Mouse (Mus musculus): ENCODE results near the gene Prkag2. TPM values are rescaled to one million over a fixed set of nuclear protein-coding genes. Genes with fewer than 3 reads are reported as not detected.

Gene Prkag2
- 88.4 and 90.9 TPM in 2 replicates for polyA plus RNA-seq (2015; fragmentation: Nextera tagmentation; extraction: Ambion mirVana)

GRCm38 (mm10) chr5:25100516-25101125 is at the start of gene Prkag2:
Gene Prkag2 (minus strand): TSS chr5:25100642.
- H3K36me3 ChIP-seq: no peaks in the 10 kb centered on the region
- H3K4me3 ChIP-seq (replicated peaks): peak within 1 kb of the TSS; percentile 57
- H3K9me3 ChIP-seq (replicated peaks): no peaks in the 10 kb centered on the region
- peaks cover 28% of the 10 kb centered on the region for H3K4me1 ChIP-seq
- peak; percentile 63 for ATAC-seq (ENCODE audit: low FRiP score)
- peak within 1 kb of the TSS; percentile 56 for H3K9ac ChIP-seq (replicated peaks)
- H3K4me2 ChIP-seq: peak within 1 kb of the TSS; percentile 100
- peaks cover 35% of the 10 kb centered on the region for H3K27me3 ChIP-seq (replicated peaks)
- H3K27ac ChIP-seq (replicated peaks): no peak within 1 kb of the TSS; the same call in 1 of the 2 replicates
- WGBS: 0% methylated on average over 43 of the region's 50 CpGs

- no peak for ATAC-seq (ENCODE audit: low FRiP score)
- no peaks in the 10 kb centered on the region for H3K9me3 ChIP-seq (replicated peaks)
- no peak overlapping the region for H3K4me3 ChIP-seq (replicated peaks)
- no peak overlapping the region for H3K4me2 ChIP-seq
- H3K9ac ChIP-seq (replicated peaks): no peak overlapping the region
- H3K27me3 ChIP-seq (replicated peaks): no peaks in the 10 kb centered on the region
- H3K27ac ChIP-seq (replicated peaks): no peak overlapping the region
- WGBS: 83% methylated on average over 2 of the region's 2 CpGs
- no peaks in the 10 kb centered on the region for H3K36me3 ChIP-seq
- H3K4me1 ChIP-seq: 0 out of 2 replicates have a peak, but pooled peaks cover 2% of the 10 kb centered on the region
Measured at GRCm38 (mm10) chr5:25149331-25149965, 49.0 kb upstream of the Prkag2 start.

- Histone ChIP-seq H3K27ac (replicated peaks) (no peak overlapping the region), H3K36me3 (no peaks in the 10 kb centered on the region), H3K4me3 (replicated peaks) (no peak overlapping the region), H3K9me3 (replicated peaks) (no peaks in the 10 kb centered on the region), H3K27me3 (replicated peaks) (no peaks in the 10 kb centered on the region), H3K4me1 (no peaks in the 10 kb centered on the region), H3K9ac (replicated peaks) (no peak overlapping the region), H3K4me2 (no peak overlapping the region)
- ATAC-seq (ENCODE audit: low FRiP score): no peak
- whole genome bisulfite sequencing: 80% methylated on average over 7 of the region's 7 CpGs
Measured at GRCm38 (mm10) chr5:25146705-25147104, 46.3 kb upstream of the Prkag2 start.

- Histone ChIP-seq H3K27me3 (replicated peaks) (no peaks in the 10 kb centered on the region), H3K4me1 (no peaks in the 10 kb centered on the region), H3K9ac (replicated peaks) (no peak overlapping the region), H3K27ac (replicated peaks) (no peak overlapping the region), H3K4me3 (replicated peaks) (no peak overlapping the region), H3K36me3 (no peaks in the 10 kb centered on the region), H3K4me2 (no peak overlapping the region), H3K9me3 (replicated peaks) (no peaks in the 10 kb centered on the region)
- WGBS: 88% methylated on average over 4 of the region's 4 CpGs
- no peak for ATAC-seq (ENCODE audit: low FRiP score)
Measured at GRCm38 (mm10) chr5:25127865-25128264, 27.4 kb upstream of the Prkag2 start.

- no peak for ATAC-seq (ENCODE audit: low FRiP score)
- WGBS: 69% methylated on average over 3 of the region's 3 CpGs
- no peak overlapping the region for H3K4me2 ChIP-seq
- H3K4me1 ChIP-seq: no peaks in the 10 kb centered on the region
- no peak overlapping the region for H3K9ac ChIP-seq (replicated peaks)
- no peaks in the 10 kb centered on the region for H3K9me3 ChIP-seq (replicated peaks)
- no peaks in the 10 kb centered on the region for H3K27me3 ChIP-seq (replicated peaks)
- no peaks in the 10 kb centered on the region for H3K36me3 ChIP-seq
- no peak overlapping the region for H3K27ac ChIP-seq (replicated peaks)
- no peak overlapping the region for H3K4me3 ChIP-seq (replicated peaks)
Measured at GRCm38 (mm10) chr5:25125884-25126560, 25.6 kb upstream of the Prkag2 start.

GRCm38 (mm10) chr5:25122534-25122933 is 22.1 kb upstream of the Prkag2 start:
- no peak overlapping the region for H3K4me2 ChIP-seq
- H3K4me1 ChIP-seq: no peaks in the 10 kb centered on the region
- no peak overlapping the region for H3K9ac ChIP-seq (replicated peaks)
- WGBS: 96% methylated on average over 1 of the region's 1 CpGs
- no peaks in the 10 kb centered on the region for H3K9me3 ChIP-seq (replicated peaks)
- H3K27ac ChIP-seq (replicated peaks): no peak overlapping the region
- no peaks in the 10 kb centered on the region for H3K27me3 ChIP-seq (replicated peaks)
- no peak overlapping the region for H3K4me3 ChIP-seq (replicated peaks)
- ATAC-seq (ENCODE audit: low FRiP score): no peak
- H3K36me3 ChIP-seq: no peaks in the 10 kb centered on the region

GRCm38 (mm10) chr5:25119148-25119547 is 18.7 kb upstream of the Prkag2 start:
- Histone ChIP-seq H3K9me3 (replicated peaks) (no peaks in the 10 kb centered on the region), H3K27ac (replicated peaks) (no peak overlapping the region), H3K4me1 (no peaks in the 10 kb centered on the region), H3K9ac (replicated peaks) (no peak overlapping the region), H3K27me3 (replicated peaks) (no peaks in the 10 kb centered on the region), H3K4me2 (no peak overlapping the region), H3K36me3 (no peaks in the 10 kb centered on the region), H3K4me3 (replicated peaks) (no peak overlapping the region)
- no peak for ATAC-seq (ENCODE audit: low FRiP score)
- 72% methylated on average over 5 of the region's 5 CpGs for WGBS

- Histone ChIP-seq H3K4me3 (replicated peaks) (no peak overlapping the region), H3K27me3 (replicated peaks) (no peaks in the 10 kb centered on the region), H3K36me3 (no peaks in the 10 kb centered on the region), H3K9ac (replicated peaks) (no peak overlapping the region), H3K9me3 (replicated peaks) (no peaks in the 10 kb centered on the region), H3K27ac (replicated peaks) (no peak overlapping the region), H3K4me2 (no peak overlapping the region), H3K4me1 (no peaks in the 10 kb centered on the region)
- no peak for ATAC-seq (ENCODE audit: low FRiP score)
- 86% methylated on average over 5 of the region's 5 CpGs for WGBS
Measured at GRCm38 (mm10) chr5:25115997-25116396, 15.6 kb upstream of the Prkag2 start.

- no peaks in the 10 kb centered on the region for H3K4me1 ChIP-seq
- no peak overlapping the region for H3K4me3 ChIP-seq (replicated peaks)
- H3K9ac ChIP-seq (replicated peaks): no peak overlapping the region
- H3K36me3 ChIP-seq: no peaks in the 10 kb centered on the region
- H3K4me2 ChIP-seq: no peak overlapping the region
- ATAC-seq (ENCODE audit: low FRiP score): no peak
- no peaks in the 10 kb centered on the region for H3K27me3 ChIP-seq (replicated peaks)
- WGBS: 73% methylated on average over 5 of the region's 5 CpGs
- no peak overlapping the region for H3K27ac ChIP-seq (replicated peaks)
- no peaks in the 10 kb centered on the region for H3K9me3 ChIP-seq (replicated peaks)
Measured at GRCm38 (mm10) chr5:25115216-25115615, 14.8 kb upstream of the Prkag2 start.

- H3K9ac ChIP-seq (replicated peaks): no peak overlapping the region
- no peaks in the 10 kb centered on the region for H3K4me1 ChIP-seq
- no peak overlapping the region for H3K27ac ChIP-seq (replicated peaks)
- no peak overlapping the region for H3K4me3 ChIP-seq (replicated peaks)
- H3K4me2 ChIP-seq: no peak overlapping the region
- H3K9me3 ChIP-seq (replicated peaks): no peaks in the 10 kb centered on the region
- no peak for ATAC-seq (ENCODE audit: low FRiP score)
- H3K36me3 ChIP-seq: no peaks in the 10 kb centered on the region
- H3K27me3 ChIP-seq (replicated peaks): no peaks in the 10 kb centered on the region
Measured at GRCm38 (mm10) chr5:25114110-25114509, 13.7 kb upstream of the Prkag2 start.

GRCm38 (mm10) chr5:25110314-25110713 is 9.9 kb upstream of the Prkag2 start:
- no peak for ATAC-seq (ENCODE audit: low FRiP score)
- 77% methylated on average over 3 of the region's 3 CpGs for WGBS

GRCm38 (mm10) chr5:25105748-25106147 is 5.3 kb upstream of the Prkag2 start:
- H3K27ac ChIP-seq (replicated peaks): no peak overlapping the region
- H3K9me3 ChIP-seq (replicated peaks): no peaks in the 10 kb centered on the region
- no peak overlapping the region for H3K4me3 ChIP-seq (replicated peaks)
- ATAC-seq (ENCODE audit: low FRiP score): no peak
- peaks cover 9% of the 10 kb centered on the region for H3K4me1 ChIP-seq
- no peak overlapping the region for H3K4me2 ChIP-seq
- H3K36me3 ChIP-seq: no peaks in the 10 kb centered on the region
- no peak overlapping the region for H3K9ac ChIP-seq (replicated peaks)
- H3K27me3 ChIP-seq (replicated peaks): peaks cover 8% of the 10 kb centered on the region

More at GRCm38 (mm10) chr5:25110314-25110713, 9.9 kb upstream of the Prkag2 start:
- Histone ChIP-seq H3K4me3 (replicated peaks) (no peak overlapping the region), H3K4me1 (no peaks in the 10 kb centered on the region), H3K27me3 (replicated peaks) (no peaks in the 10 kb centered on the region), H3K36me3 (no peaks in the 10 kb centered on the region), H3K9me3 (replicated peaks) (no peaks in the 10 kb centered on the region), H3K27ac (replicated peaks) (no peak overlapping the region), H3K9ac (replicated peaks) (no peak overlapping the region), H3K4me2 (no peak overlapping the region)

All from neural tube, embryonic 15.5 days (tissue).